Mouse (Mus musculus) forebrain, embryonic 11.5 days (tissue): ENCODE results near the gene Zbtb44. TPM values are rescaled to one million over a fixed set of nuclear protein-coding genes. Genes with fewer than 3 reads are reported as not detected.

ENCODE experiments used
- polyA plus RNA-seq: library from polyadenylated mRNA; unstranded; fragments of >200 nt; fragmentation: Nextera tagmentation; extraction: Ambion mirVana; gene quantifications from 2 replicates; pipeline ENCODE4 v1.2.1, GENCODE M21; 2014

Zbtb44 gene
- polyA plus RNA-seq, 1 experiment from 2014 or later: 5.8 TPM

Other genes starting within 250 kb of the Zbtb44 start
- gene Adamts15, start 108.2 kb upstream of the Zbtb44 start, polyA plus RNA-seq: 6.7 and 8.4 TPM in 2 replicates
- gene Adamts8, start 88.1 kb upstream of the Zbtb44 start, polyA plus RNA-seq: 0.49 and 0.61 TPM in 2 replicates
- 2.7 and 3.7 TPM in 2 replicates for gene St14, start 101.2 kb downstream of the Zbtb44 start, polyA plus RNA-seq
- gene Aplp2, start 181.2 kb downstream of the Zbtb44 start, polyA plus RNA-seq: 209 and 217 TPM in 2 replicates
- 10.1 and 10.4 TPM in 2 replicates for gene Prdm10, start 249.9 kb downstream of the Zbtb44 start, polyA plus RNA-seq